Mouse (Mus musculus) testis, postnatal 10 days (tissue): ENCODE measurements around the gene Gm28729.
"Not testable (repeated sequence)": the region's sequence is repeated elsewhere in the genome, so short reads cannot be mapped to it uniquely, and the experiment has no call there.

Source experiments
- DNase-seq: peaks from one replicate; pipeline ENCODE4 v3.0.0; 2021; ENCODE audit warnings: low spot score

Gene Gm28729

DNA sequence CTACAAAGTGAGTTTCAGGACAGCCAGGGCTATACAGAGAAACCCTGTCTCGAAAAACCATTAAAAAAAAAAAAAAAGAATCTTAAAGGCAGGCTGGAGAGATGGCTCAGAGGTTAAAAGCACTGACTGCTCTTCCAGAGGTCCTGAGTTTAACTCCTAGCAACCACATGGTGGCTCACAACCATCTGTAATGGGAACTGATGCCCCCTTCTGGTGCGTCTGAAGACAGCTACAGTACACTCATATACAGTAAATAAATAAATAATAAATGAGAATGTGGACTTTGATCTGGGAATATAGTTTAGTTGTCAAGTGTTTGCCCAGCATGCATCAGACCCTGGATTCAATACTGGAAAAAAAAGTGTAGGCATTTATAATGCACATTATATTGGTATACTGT, 3.5 kb downstream of the Gm28729 start:
- not testable (repeated sequence) for DNase-seq

DNA sequence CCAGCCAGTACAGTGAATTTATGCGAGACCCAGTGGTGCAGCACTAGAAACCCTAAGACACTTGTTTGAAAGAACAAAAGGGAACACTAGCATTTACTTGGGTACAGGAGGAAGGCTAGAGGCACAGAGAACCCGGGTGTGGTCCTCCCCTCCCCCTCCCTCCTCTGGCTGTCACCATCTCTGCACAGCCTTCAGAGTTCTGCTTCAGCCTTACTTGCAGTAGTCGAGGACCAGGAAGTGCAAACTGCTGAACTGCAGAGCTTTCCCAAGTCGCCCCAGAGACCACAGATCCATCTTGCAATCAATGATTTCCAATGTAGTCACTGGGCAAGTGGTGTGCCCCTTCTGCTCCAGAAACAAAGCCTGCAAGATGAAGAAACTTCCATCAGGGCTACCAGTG, 7.6 kb downstream of the Gm28729 start:
- DNase-seq: no peak

GRCm38 (mm10) chr9:96516806-96517205, 8.3 kb downstream of the Gm28729 start:
- no peak for DNase-seq

DNA sequence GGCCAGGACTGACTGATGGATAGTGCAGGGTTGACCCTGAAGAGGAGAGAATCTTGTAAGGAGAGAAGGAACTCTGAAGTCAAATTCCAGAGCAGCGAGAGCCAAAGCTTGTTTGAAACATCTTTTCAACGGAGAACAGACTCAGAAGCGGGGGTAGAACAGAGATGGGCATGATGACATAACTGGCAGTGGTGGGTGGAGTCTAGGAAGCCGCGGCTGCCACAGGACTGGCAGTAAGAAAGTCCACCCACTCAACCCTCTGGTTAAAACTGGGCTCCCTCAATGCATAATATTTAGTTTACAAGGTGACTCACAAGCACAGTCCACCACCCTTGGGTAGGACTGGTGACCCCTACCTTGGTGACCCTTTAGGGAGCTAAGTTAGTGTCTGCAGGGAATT, 9.3 kb downstream of the Gm28729 start:
- no peak for DNase-seq

DNA sequence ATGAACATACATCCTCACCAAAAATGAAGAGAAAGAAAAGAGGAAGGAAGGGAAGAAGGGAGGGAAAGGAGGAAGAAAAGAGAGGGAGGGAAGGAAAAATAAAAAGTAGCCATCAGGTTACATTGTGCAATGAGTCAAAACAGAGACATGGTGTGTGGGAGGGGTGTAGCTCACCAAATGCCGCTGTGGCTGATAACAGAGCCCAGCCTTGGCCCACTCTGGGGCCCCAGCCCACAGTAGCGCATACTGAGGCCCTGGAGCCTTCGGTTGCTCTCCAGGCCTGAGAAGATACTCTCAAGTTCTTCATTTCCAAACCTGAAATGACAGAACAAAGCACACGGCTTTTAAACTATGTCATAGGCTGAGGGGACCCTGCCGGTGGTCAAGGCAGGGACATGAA, 10.8 kb downstream of the Gm28729 start:
- DNase-seq: no peak

GRCm38 (mm10) chr9:96506011-96506498, 19.0 kb downstream of the Gm28729 start:
- DNase-seq: peak; percentile 50

GRCm38 (mm10) chr9:96505156-96505555, 19.9 kb downstream of the Gm28729 start:
- DNase-seq: no peak

- no peak for DNase-seq
These were observed 20.8 kb downstream of the Gm28729 start for GRCm38 (mm10) chr9:96504116-96504895.

DNA sequence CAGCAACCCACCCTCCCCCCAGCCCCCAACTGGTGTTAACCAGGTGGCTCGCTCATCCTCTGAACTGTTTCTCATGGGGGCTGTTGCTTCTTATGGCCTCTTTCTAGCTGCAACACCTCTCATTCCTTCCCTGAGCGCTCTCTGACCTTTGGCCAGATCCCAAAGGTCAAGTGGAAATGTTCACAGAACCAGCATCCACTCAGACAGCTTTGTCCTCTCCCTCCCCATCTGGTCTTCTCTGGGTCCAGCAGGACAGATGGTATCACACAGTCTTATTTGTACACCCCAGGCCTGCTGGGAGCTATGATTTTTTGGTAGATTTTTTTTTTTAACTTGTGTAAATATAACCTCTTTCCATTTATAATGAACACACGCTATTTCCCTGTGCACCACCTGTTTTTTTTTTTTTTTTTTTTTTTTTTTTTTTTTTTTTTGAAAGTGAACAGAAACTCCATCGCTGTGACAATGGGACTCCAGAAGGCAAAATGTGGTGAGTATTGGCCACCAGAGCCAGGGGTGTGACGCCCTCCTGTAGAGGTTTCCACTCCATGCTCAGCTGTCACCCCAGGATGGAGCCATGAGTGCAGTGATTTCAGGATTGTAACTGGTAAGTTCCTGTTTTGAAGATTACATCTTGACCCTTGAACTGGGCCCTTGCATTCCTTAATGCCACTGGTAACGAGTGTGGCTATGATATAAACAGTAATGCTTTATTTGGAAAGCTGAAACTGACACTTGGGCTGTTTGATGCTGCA, 22.0 kb downstream of the Gm28729 start:
- DNase-seq: no peak

- DNase-seq: no peak
These were observed 23.8 kb downstream of the Gm28729 start for GRCm38 (mm10) chr9:96501217-96501616.

DNA sequence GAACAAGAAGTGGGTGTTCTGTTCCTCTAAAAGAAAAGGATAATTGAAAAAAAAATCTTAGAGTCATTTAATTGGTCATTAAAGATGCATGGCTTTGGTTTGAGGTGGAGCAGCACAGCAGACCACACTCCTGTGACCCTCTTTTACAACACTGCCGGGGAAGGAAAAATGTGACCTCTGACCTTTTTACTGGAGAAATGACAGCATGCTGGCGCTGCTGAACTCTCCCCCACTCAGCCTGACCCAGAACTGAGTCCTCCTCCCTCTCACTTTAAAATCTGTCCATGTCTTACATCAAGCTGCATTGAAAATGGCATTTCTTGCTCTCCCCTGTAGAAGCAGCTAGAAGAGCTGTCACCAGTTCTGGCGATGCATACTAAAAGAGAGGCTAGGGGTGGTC, 31.9 kb downstream of the Gm28729 start:
- no peak for DNase-seq

GRCm38 (mm10) chr9:96491810-96492209, 33.3 kb downstream of the Gm28729 start:
- DNase-seq: peak; percentile 78

DNA sequence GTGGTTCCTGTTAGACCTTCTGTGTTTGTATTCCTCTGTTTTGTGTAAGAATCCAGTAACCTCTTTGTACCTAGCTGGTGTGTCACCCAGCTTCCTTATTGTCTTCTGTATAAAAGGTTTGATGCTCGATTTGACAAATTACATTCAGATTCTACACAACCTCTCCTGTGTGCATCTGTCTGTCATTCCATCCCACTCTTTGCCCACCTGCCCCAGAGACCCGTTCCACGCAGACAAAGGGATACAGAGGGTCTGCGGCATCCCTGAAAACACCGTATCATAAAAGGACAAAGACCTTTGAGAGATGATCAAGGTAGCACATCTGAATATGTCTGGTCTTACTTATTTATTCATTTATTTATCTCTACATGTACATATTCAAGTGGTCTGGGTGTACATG, 37.2 kb downstream of the Gm28729 start:
- DNase-seq: not testable (repeated sequence)

DNA sequence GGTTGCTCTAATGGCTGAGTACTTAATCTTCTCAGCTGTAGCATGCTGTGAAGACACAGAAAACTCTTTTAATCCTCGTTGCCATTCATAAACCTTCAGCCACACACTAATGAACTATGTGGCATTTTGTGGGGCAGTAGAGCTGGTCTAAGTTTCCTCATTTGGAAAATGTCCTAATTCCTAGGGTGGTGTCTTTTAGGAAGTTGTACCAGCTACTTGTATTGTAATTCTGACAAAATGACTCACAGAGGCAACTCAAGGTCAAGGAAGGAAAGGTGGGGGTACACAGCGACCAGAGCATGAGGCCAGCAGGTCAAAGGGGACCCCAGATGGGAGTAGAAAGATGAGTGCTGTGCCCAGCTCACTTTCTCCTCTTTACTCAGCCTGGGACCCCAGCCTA, 41.4 kb downstream of the Gm28729 start:
- no peak for DNase-seq

GRCm38 (mm10) chr9:96483028-96483427, 42.0 kb downstream of the Gm28729 start:
- no peak for DNase-seq

DNA sequence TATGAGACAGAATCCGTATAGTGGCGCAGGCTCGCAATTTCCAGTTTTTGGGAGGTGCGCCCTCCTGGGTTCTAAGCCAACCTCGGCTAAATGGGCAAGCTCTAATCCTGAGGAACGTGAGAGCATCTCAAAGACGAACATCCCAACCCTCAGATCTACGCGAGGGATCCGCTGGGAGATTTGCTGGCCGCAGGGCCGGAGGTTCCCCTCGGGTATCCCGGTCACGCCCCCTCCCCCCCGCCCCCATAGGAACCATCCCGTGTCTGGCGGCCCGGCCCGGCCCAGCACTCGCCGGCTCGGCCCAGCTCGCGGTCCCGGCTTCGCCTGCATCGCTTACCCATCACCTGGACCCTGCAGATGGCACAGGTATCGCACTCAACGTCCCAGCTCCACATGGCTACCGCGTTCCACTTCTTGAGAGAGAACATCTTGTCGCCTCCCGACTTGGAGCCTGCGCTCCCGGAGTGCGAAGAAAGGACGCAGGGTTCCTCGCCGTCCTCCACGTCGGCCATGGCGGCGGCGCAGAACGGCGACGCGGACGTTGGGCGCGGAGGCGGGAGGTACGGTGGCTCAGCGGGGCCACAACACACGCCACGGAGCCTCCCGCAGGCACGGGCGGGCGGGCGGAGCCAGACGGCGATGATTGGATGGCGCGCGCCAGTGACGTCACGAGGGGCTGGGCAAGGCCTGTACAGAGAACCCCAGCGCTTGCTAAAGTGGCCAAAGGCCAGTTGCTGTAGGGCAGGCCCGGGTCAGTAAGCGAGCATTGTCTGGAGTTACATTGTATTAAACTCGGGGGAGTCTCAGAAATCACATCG, 46.8 kb downstream of the Gm28729 start, which contains the start of gene Rnf7:
Rnf7 (minus strand) TSS at position 605 of the 818 bp plus-strand sequence.
- peak; percentile 100 for DNase-seq

DNA sequence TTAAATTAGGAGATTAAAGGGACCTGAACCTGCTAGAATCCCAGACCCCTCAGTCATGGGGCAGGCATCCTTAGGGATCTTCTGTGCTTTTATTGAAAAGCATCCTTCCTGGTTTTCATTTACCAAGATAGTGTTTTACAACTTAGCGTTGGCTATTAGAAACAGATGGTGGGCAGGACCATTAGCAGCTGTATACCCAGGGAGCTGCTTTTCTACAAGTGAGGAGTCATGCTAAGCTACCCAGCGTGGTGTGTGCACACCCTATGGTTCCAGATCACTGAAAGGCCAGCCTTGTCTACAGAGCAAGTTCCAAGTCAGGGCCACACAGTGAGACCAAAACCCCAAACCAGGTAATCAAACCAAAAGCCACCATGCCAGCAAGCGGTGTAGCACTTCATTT, 52.7 kb downstream of the Gm28729 start:
- no peak for DNase-seq

GRCm38 (mm10) chr9:96471681-96472080, 53.4 kb downstream of the Gm28729 start:
- not testable (repeated sequence) for DNase-seq

DNA sequence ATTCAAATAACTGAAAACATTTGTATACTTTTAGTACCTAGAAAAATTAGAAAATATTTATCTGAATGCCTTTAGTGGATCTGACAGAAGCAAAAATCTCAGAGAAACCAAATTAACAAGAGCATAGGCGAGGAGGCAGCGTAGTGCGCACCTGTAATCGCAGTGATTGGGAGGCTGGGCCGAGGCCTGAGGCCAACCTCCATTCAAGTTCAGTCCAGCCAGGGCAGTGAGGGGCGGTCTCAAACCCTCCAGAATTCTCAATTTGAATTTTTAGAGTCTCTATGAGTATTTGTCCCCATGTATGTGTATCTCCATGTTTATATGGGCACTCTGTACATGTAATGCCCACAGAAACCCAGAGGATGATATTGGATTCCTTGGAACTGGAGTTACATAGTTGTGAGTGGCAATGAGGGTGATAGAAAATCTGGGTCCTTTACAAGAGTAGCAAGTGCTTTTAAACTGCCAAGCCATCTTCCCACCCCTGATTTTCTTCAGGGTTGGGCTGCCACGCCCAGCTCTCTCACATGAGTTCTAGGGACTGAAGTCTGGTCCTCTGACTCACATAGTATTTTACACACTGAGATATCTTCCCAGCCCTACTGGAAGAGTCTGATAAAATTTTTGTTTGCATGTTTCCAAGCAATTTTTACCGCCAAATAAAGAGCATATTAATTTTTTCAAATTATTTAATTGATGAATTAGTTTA, 54.6 kb downstream of the Gm28729 start:
- no peak for DNase-seq

GRCm38 (mm10) chr9:96469556-96470265, 55.4 kb downstream of the Gm28729 start:
- peak; percentile 54 for DNase-seq

- no peak for DNase-seq
These were observed 61.4 kb downstream of the Gm28729 start for GRCm38 (mm10) chr9:96463708-96464107.
